Mouse (Mus musculus) hindbrain, embryonic 15.5 days (tissue): ENCODE data around the gene Ankk1. TPM values are rescaled to one million over a fixed set of nuclear protein-coding genes. Genes with fewer than 3 reads are reported as not detected.

Experiments
- ATAC-seq: fragments of 200-750 bp; cut with Nextera tagmentation; 2 replicates; pipeline ENCODE4 v1.8.0; 2017; ENCODE audit warnings: low read depth, moderate number of reproducible peaks, moderate TSS enrichment; ENCODE audit not compliant: low FRiP score
- H3K27ac ChIP-seq: fragments of 300-500 bp; sonication (generic); replicated peaks from 2 replicates; pipeline ENCODE4 v1.5.1; 2015; ENCODE audit warnings: mild to moderate bottlenecking, inconsistent platforms
- H3K27me3 ChIP-seq: fragments of 300-500 bp; sonication (generic); 2 replicates; pipeline ENCODE4 v1.6.1; 2015; ENCODE audit warnings: control low read depth, inconsistent platforms
- H3K36me3 ChIP-seq: fragments of 300-500 bp; sonication (generic); 2 replicates; pipeline ENCODE4 v1.6.1; 2015; ENCODE audit warnings: control low read depth, inconsistent platforms
- H3K4me1 ChIP-seq: fragments of 300-500 bp; sonication (generic); replicated peaks from 2 replicates; pipeline ENCODE4 v1.6.1; 2015; ENCODE audit warnings: control low read depth, inconsistent platforms
- H3K4me2 ChIP-seq: fragments of 300-500 bp; sonication (generic); 2 replicates; pipeline ENCODE4 v1.6.1; 2015; ENCODE audit warnings: moderate library complexity, mild to moderate bottlenecking, inconsistent platforms
- H3K4me3 ChIP-seq: fragments of 300-500 bp; sonication (generic); 2 replicates; pipeline ENCODE4 v1.5.1; 2015; ENCODE audit warnings: mild to moderate bottlenecking, inconsistent platforms
- H3K9ac ChIP-seq: fragments of 300-500 bp; sonication (generic); 2 replicates; pipeline ENCODE4 v1.6.1; 2015; ENCODE audit warnings: inconsistent platforms
- H3K9me3 ChIP-seq: fragments of 300-500 bp; sonication (generic); 2 replicates; pipeline ENCODE4 v1.6.1; 2016; ENCODE audit warnings: control low read depth, inconsistent platforms
- WGBS: fragments of 180-500 bp; shearing (Covaris S2); methylation state at CpG from one replicate; pipeline ENCODE4 v1.1.7; 2015; 5-methylcytosine and 5-hydroxymethylcytosine counted together
- polyA plus RNA-seq: library from polyadenylated mRNA; unstranded; fragments of >200 nt; fragmentation: Nextera tagmentation; extraction: Ambion mirVana; gene quantifications from 2 replicates; pipeline ENCODE4 v1.2.1, GENCODE M21; 2015

Gene Ankk1
- polyA plus RNA-seq, 1 experiment from 2014 or later, result not detected

- H3K27ac ChIP-seq, result no peak overlapping the region
- no peak for ATAC-seq
- no peaks in the 10 kb centered on the region for H3K4me1 ChIP-seq
- H3K36me3 ChIP-seq, result no peaks in the 10 kb centered on the region
- no peak overlapping the region for H3K4me2 ChIP-seq
- H3K27me3 ChIP-seq, result no peaks in the 10 kb centered on the region
- no peaks in the 10 kb centered on the region for H3K9me3 ChIP-seq
- H3K4me3 ChIP-seq, result no peak overlapping the region
- no peak overlapping the region for H3K9ac ChIP-seq
- 76% methylated on average over 2 of the region's 2 CpGs for WGBS
Observed at GRCm38 (mm10) chr9:49403711-49404110, 23.1 kb downstream of the Ankk1 start.

GRCm38 (mm10) chr9:49396006-49396405 is 30.8 kb downstream of the Ankk1 start:
- no peak for ATAC-seq
- no peaks in the 10 kb centered on the region for H3K9me3 ChIP-seq
- no peak overlapping the region for H3K4me2 ChIP-seq
- no peak overlapping the region for H3K9ac ChIP-seq
- no peaks in the 10 kb centered on the region for H3K4me1 ChIP-seq
- H3K27ac ChIP-seq, result no peak overlapping the region
- H3K27me3 ChIP-seq, result no peaks in the 10 kb centered on the region
- H3K4me3 ChIP-seq, result no peak overlapping the region
- H3K36me3 ChIP-seq, result no peaks in the 10 kb centered on the region

- Histone ChIP-seq H3K36me3 (no peaks in the 10 kb centered on the region), H3K4me1 (no peaks in the 10 kb centered on the region), H3K9me3 (no peaks in the 10 kb centered on the region), H3K4me3 (no peak overlapping the region), H3K4me2 (no peak overlapping the region), H3K9ac (no peak overlapping the region), H3K27ac (no peak overlapping the region), H3K27me3 (no peaks in the 10 kb centered on the region)
- 67% methylated on average over 2 of the region's 2 CpGs for WGBS
- no peak for ATAC-seq
Observed at GRCm38 (mm10) chr9:49392242-49392641, 34.6 kb downstream of the Ankk1 start.

GRCm38 (mm10) chr9:49386119-49386518 is 40.7 kb downstream of the Ankk1 start:
- Histone ChIP-seq H3K9me3 (no peaks in the 10 kb centered on the region), H3K4me1 (0 out of 2 replicates have a peak, but pooled peaks cover 9% of the 10 kb centered on the region), H3K27ac (no peak overlapping the region), H3K4me3 (no peak overlapping the region), H3K36me3 (no peaks in the 10 kb centered on the region), H3K9ac (no peak overlapping the region), H3K4me2 (no peak overlapping the region), H3K27me3 (no peaks in the 10 kb centered on the region)
- no peak for ATAC-seq
- WGBS, result 39% methylated on average over 11 of the region's 11 CpGs

GRCm38 (mm10) chr9:49385301-49385700 is 41.5 kb downstream of the Ankk1 start:
- no peaks in the 10 kb centered on the region for H3K36me3 ChIP-seq
- H3K9ac ChIP-seq, result no peak overlapping the region
- 61% methylated on average over 7 of the region's 7 CpGs for WGBS
- no peaks in the 10 kb centered on the region for H3K9me3 ChIP-seq
- no peaks in the 10 kb centered on the region for H3K27me3 ChIP-seq
- no peak overlapping the region for H3K4me2 ChIP-seq
- H3K27ac ChIP-seq, result no peak overlapping the region
- 0 out of 2 replicates have a peak, but pooled peaks cover 9% of the 10 kb centered on the region for H3K4me1 ChIP-seq
- no peak for ATAC-seq
- no peak overlapping the region for H3K4me3 ChIP-seq

GRCm38 (mm10) chr9:49384855-49385254 is 42.0 kb downstream of the Ankk1 start:
- H3K4me2 ChIP-seq, result no peak overlapping the region
- 0 out of 2 replicates have a peak, but pooled peaks cover 9% of the 10 kb centered on the region for H3K4me1 ChIP-seq
- H3K9ac ChIP-seq, result no peak overlapping the region
- H3K36me3 ChIP-seq, result no peaks in the 10 kb centered on the region
- WGBS, result 89% methylated on average over 6 of the region's 6 CpGs
- no peak for ATAC-seq
- H3K27ac ChIP-seq, result no peak overlapping the region
- H3K9me3 ChIP-seq, result no peaks in the 10 kb centered on the region
- no peaks in the 10 kb centered on the region for H3K27me3 ChIP-seq
- H3K4me3 ChIP-seq, result no peak overlapping the region

- ATAC-seq, result peak; percentile 56; the same call in 1 of the 2 replicates
- Histone ChIP-seq H3K36me3 (no peaks in the 10 kb centered on the region), H3K4me1 (0 out of 2 replicates have a peak, but pooled peaks cover 9% of the 10 kb centered on the region), H3K9ac (no peak overlapping the region), H3K9me3 (no peaks in the 10 kb centered on the region), H3K4me3 (no peak overlapping the region), H3K4me2 (no peak overlapping the region), H3K27ac (no peak overlapping the region), H3K27me3 (no peaks in the 10 kb centered on the region)
- WGBS, result 16% methylated on average over 3 of the region's 3 CpGs
Observed at GRCm38 (mm10) chr9:49384041-49384440, 42.8 kb downstream of the Ankk1 start.

GRCm38 (mm10) chr9:49379962-49380361 is 46.9 kb downstream of the Ankk1 start:
- ATAC-seq, result no peak
- Histone ChIP-seq H3K27ac (no peak overlapping the region), H3K4me3 (no peak overlapping the region), H3K27me3 (no peaks in the 10 kb centered on the region), H3K4me1 (0 out of 2 replicates have a peak, but pooled peaks cover 4% of the 10 kb centered on the region), H3K4me2 (no peak overlapping the region), H3K9ac (no peak overlapping the region), H3K9me3 (no peaks in the 10 kb centered on the region), H3K36me3 (no peaks in the 10 kb centered on the region)
- 84% methylated on average over 4 of the region's 4 CpGs for WGBS

GRCm38 (mm10) chr9:49373946-49374345 is 52.9 kb downstream of the Ankk1 start:
- H3K36me3 ChIP-seq, result no peaks in the 10 kb centered on the region
- no peak overlapping the region for H3K9ac ChIP-seq
- no peak overlapping the region for H3K4me3 ChIP-seq
- ATAC-seq, result no peak
- no peaks in the 10 kb centered on the region for H3K9me3 ChIP-seq
- WGBS, result 87% methylated on average over 2 of the region's 2 CpGs
- no peak overlapping the region for H3K27ac ChIP-seq
- H3K27me3 ChIP-seq, result no peaks in the 10 kb centered on the region
- no peaks in the 10 kb centered on the region for H3K4me1 ChIP-seq
- no peak overlapping the region for H3K4me2 ChIP-seq

- H3K36me3 ChIP-seq, result no peaks in the 10 kb centered on the region
- H3K4me3 ChIP-seq, result no peak overlapping the region
- H3K4me2 ChIP-seq, result no peak overlapping the region
- no peaks in the 10 kb centered on the region for H3K9me3 ChIP-seq
- no peak for ATAC-seq
- H3K4me1 ChIP-seq, result peaks cover 3% of the 10 kb centered on the region; the same call in 1 of the 2 replicates
- H3K27ac ChIP-seq, result no peak overlapping the region
- WGBS, result 28% methylated on average over 5 of the region's 5 CpGs
- H3K27me3 ChIP-seq, result no peaks in the 10 kb centered on the region
- H3K9ac ChIP-seq, result no peak overlapping the region
Observed at GRCm38 (mm10) chr9:49365763-49366162, 61.1 kb downstream of the Ankk1 start.

Other genes starting within 250 kb of the Ankk1 start
- gene Gm4894, start 176.5 kb downstream of the Ankk1 start, polyA plus RNA-seq, result 0.56 TPM in 1 of 2 replicates, not detected in the other
- 5.8 and 6.8 TPM in 2 replicates for gene Drd2, start 86.4 kb downstream of the Ankk1 start, polyA plus RNA-seq
- gene Ttc12, start 59.2 kb upstream of the Ankk1 start, polyA plus RNA-seq, result 1.7 and 2.3 TPM in 2 replicates